Mouse (Mus musculus): ENCODE measurements around the gene Dut.
A peak's percentile ranks its signal among the peaks of the same experiment; 100 is the strongest.
"Not testable (repeated sequence)": the region's sequence is repeated elsewhere in the genome, so short reads cannot be mapped to it uniquely, and the experiment has no call there.

Dut gene

DNA sequence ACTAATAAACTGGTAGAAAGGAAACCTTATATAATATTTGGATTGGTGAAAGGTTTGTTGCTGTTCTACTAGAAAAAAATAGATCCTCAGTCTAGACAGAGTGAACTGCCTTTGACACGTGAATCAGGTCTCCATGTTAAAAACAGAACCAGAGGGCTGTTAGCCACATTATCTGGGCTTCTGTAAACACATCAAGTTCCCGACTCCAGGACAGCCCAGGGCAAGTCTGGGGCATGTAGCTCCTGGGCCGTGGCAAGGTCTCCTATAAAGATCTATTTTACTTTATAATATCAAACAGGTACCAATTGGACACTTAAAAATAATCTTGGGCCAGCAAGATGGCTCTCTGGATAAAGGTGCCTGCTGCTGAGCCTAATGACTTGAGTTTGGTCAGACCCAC is 8.9 kb downstream of the Dut start:
- no peak for DNase-seq (ENCODE audit: low spot score)

GRCm38 (mm10) chr2:125259230-125260120 is 12.5 kb downstream of the Dut start:
- DNase-seq (ENCODE audit: low spot score) = peak; percentile 69

DNA sequence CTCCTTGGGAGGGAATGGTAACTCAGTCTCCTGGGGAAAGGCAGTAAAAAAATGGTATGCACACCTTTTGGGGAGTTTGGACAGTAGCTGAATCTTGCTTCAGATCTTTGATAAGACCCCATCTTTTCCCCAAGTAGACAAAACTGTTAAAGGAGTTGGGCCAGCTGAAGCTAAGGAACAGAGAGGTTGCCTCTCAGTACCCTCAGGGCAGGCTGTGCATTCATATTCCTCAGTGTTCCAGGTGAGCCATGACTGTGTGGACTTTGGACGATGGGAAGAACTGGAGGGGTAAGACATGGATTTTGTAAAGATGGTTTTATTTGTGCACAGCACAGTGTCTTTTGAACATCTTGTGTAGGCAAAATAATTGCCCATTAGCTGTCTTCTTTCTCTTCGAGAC is 13.3 kb downstream of the Dut start:
- DNase-seq (ENCODE audit: low spot score) = no peak

- DNase-seq (ENCODE audit: low spot score) = peak; percentile 67
Observed at GRCm38 (mm10) chr2:125263056-125263455, 16.1 kb downstream of the Dut start.

DNA sequence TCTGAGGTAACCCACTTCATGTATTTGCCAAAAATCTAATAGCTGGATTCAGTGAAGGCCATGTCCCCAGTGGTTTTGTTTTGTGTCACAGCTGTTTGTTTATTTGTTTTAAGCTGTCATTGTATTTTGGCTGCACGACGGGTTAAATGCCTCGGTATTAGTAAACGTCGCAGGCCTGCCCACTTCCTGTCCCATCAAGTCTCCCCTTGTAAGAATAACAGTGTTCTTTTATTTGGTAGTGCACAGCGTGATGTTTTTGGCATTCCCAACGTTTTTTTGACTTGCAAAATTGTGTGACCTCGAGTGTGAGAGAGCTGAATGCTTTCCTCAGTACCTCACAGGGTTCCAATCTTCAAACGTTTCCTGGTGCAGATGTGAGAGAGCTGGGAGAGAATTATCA is 16.8 kb downstream of the Dut start:
- no peak for DNase-seq (ENCODE audit: low spot score)

DNA sequence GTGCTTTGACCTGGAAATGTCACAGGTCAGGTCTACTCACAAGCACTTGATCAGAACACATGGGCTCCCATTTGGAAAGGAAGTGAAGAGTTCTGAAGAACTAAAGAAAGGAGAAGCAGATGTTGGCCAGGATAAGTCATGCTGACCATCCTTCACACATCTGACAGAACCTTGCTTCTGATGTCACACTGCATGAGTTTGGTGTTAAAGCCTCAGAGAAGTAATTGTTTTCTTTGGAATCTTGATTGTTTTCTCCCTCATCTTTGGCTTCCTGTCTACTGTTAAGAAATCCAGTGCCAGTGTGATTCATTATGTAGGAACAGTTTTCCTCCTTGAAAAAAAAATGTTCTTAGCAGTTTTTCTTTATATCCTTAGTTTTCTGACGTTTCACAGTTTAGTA is 21.9 kb downstream of the Dut start:
- DNase-seq (ENCODE audit: low spot score) = no peak

DNA sequence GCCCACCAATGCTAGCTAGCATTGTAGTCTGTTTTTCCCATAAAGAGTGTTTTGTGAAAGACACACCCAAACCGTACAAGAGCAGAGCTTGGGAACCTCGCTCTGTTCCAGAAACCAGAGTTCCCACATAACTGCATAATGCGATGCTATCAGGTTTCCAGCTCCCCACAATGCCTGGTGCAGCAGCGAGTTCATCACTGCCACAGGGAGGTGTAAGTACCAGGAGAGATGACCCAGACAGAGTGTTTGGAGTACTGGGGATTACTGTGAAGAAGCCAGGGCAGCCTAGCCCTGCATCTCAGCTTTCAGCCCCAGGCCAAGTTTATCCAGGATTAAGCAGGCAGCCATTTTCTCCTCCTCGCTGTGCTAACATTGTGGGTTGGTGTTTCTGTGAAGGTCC is 28.6 kb downstream of the Dut start:
- DNase-seq (ENCODE audit: low spot score) = no peak

DNA sequence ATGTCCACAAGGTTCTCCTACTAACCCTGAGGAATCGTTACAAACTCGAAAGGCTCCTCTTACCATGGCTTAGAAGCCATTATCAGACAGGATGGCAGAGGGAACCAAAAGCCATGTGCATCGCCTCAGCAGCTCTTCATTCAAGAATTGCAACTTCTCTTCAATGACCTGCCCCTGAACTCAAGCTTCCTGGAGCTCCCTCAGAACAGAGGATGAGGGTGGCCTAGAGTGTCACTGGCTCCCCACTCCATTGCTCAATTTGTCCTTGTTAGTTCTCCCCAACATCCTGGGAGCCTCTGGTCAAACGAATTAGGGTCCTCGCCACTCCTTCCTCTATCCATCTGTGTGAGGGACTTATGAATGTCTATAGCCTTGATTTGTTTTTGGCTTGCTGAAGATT is 29.7 kb downstream of the Dut start:
- DNase-seq (ENCODE audit: low spot score) = no peak

DNA sequence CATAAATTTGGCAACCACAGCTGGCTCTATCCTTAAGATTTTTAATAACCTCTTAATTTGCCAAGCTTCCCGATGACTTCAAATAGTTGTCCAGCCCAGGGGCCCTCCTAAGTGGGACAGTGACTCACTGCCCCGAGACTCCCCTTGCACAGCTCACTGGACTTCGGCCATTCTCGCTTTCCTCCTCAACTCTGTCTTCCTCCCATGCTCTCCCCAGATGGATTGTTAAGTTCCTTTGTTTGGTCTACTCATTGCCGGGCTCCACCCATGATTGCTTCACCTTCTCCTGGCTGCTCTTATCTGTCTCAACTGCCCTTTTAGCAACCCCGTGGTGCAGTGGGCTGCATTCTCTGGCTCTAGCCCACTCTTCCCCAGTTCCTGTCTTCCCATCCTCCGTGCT is 31.5 kb downstream of the Dut start:
- DNase-seq (ENCODE audit: low spot score) = no peak

DNA sequence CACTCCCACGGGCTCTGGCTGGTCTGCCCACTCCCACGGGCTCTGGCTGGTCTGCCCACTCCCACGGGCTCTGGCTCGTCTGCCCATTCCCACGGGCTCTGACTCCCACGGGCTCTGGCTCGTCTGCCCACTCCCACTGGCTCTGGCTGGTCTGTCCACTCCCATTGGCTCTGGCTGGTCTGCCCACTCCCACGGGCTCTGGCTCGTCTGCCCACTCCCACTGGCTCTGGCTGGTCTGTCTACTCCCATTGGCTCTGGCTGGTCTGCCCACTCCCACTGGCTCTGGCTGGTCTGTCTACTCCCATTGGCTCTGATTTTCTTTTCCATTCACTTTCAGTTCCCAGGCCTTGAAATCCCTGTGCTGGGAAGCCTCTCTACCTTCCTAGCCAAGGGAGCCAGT is 33.0 kb downstream of the Dut start:
- DNase-seq (ENCODE audit: low spot score) = not testable (repeated sequence)

- DNase-seq (ENCODE audit: low spot score) = peak; percentile 45
Observed at GRCm38 (mm10) chr2:125282334-125283206, 35.6 kb downstream of the Dut start.

DNA sequence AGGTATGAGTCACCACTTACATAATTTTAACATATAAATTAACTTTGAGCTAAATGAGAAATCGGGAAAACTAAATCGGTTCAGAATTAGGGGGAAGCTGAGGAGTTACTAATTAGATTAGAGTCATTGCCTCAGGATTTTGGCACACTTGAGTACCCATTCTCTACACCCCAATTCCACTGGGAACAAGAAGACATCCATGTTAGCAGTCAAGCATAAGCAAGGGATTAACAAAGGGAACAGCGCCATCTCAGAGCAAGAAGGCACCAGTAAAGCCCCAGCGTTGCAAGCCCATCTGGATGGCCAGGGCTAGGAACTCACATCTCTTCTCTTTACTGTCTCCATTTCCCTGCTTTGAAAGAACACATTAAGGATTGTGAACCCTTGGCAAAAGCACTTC is 38.8 kb downstream of the Dut start:
- DNase-seq (ENCODE audit: low spot score) = no peak

- no peak for DNase-seq (ENCODE audit: low spot score)
Observed at GRCm38 (mm10) chr2:125290197-125290965, 43.4 kb downstream of the Dut start.

GRCm38 (mm10) chr2:125291101-125291500 is 44.1 kb downstream of the Dut start:
- no peak for DNase-seq (ENCODE audit: low spot score)

DNA sequence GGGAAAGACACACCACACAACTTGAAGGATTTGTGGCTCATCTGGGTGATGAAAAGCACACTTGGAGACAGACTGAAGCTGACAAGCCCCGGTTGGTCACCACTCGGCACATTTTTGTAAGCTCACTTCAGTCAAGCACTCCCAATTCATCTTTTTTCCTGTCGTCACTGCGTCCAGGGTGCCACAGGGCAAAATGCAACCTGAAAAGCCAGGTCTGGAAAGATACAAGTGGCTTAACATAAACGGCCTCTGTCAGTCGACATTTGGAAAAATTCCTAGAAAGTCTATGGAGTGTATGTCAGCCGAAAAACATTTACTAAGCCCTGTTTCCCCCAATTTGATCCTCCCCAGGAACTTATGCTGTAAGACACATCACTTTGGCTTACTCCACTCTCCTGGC is 45.6 kb downstream of the Dut start:
- no peak for DNase-seq (ENCODE audit: low spot score)

DNA sequence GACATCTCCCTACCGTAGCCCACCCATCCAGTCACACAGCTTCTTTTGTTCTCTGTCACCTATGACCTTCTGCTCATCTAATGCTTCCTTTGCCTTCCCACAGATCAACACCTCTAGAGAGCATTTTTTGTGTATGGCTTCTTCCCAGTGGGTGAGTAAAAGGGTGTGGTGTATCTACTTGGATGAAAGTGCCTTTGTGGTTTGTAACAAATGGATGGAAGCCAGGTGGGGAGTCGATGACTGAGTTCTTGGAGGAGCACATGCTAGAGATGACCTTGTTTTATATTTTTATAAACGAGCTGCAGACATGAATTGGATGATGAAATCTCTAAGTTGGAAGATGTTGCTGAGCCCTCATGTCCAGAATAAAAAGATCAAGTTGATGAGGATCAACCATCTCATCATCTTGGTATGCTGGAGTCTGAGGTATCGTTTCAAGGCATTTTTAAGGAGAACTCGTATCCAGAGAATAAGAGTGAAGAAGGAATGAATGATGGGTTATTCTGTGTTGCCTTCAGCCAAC is 47.0 kb downstream of the Dut start:
- no peak for DNase-seq (ENCODE audit: low spot score)

DNA sequence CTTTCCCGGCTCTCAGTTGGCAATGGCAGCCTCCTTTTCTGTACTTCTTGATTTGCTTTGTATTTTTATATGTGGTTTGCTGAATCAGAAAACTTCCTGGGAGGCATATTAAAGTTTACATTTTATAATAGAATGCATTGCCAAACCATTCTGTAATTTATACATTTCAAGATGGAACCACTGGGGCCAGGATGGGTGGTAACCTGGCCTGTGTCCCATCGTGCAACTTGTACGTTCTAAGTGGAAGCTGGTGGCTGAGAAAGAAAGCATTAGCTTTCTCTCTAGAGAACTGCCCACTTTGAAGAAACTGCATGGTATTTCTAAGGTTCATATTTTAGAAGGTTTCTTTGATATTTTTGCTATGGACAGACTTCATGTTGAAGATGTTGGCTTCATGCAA is 48.5 kb downstream of the Dut start:
- no peak for DNase-seq (ENCODE audit: low spot score)

DNA sequence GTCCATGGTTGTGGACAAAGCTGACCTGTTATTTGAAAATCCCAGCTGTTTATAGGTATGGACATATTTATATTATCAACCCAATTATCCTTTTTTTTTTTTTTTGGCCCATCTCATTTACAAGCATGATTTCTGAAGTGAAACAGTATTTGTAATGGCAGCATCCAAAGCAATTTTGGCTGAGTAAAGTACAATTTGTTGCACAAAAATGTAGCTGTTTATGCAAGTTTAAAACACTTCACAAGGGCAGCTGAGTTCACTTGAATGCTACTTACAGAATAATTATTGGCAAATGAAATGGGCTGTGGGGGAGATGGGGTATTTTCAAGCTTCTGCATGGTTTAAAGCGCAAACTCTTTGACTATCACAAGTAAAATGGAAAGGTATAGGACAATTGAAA is 51.9 kb downstream of the Dut start:
- DNase-seq (ENCODE audit: low spot score) = no peak

GRCm38 (mm10) chr2:125301877-125302624 is 55.1 kb downstream of the Dut start:
- DNase-seq (ENCODE audit: low spot score) = no peak

- no peak for DNase-seq (ENCODE audit: low spot score)
Observed at GRCm38 (mm10) chr2:125302625-125302924, 55.6 kb downstream of the Dut start.

GRCm38 (mm10) chr2:125303764-125304384 is 56.9 kb downstream of the Dut start:
- no peak for DNase-seq (ENCODE audit: low spot score)

Data from embryo, embryonic 10.5 days (tissue).